Mouse (Mus musculus) kidney, postnatal 10 days (tissue): ENCODE measurements around the gene Hpgd.

Experiments
- DNase-seq: peaks from one replicate; pipeline ENCODE4 v3.0.0; 2021; ENCODE audit warnings: mixed read lengths

Hpgd gene

DNA sequence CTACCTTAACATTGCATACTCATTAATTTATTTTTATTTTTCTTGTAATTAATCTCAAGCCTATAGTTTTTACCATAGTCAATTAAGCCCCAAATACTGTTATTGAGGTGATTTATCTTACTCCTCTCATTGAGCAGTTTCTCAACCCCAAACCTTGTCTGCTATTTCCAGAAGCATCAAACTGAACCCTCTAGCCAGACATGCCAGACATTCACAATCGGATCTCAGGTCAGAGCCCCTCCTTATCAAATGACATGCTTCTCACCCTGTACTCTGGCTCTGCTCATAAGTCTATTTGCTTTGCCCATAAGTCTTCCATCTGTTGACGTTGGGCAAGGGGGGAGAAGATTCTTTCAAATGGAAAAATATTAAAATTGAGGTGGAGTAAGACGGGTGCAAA is 33.3 kb downstream of the Hpgd start:
- DNase-seq: no peak

GRCm38 (mm10) chr8:56328130-56328542 is 33.8 kb downstream of the Hpgd start:
- DNase-seq: no peak

DNA sequence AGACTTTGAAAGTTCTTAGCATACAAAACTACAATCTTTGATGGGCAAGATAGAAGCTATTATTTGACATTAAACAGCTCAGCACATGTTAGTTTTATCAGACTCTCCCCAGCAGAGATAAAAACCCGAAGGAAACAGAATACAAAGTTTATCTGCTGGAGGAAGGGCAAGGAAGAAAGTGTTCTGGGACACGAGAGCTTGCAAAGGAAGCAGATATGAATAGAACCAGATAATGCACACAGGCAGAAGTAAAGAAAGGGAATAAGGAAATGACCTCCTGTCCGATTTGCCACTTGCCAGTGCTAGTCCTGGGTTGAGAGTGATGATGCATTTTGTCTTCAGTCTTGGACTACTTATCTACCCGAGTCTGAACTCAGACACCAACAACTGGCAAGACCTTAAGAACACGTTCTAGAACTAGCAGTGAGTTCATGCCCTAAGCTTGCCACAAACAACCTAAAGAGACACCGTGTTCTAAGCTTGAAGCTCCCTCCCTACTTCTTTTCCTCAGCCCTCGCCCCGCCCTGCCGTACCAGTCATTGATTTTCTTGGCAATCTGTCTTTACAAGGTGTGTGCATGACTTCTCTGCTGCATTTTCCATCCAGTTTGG is 41.1 kb downstream of the Hpgd start:
- no peak for DNase-seq

DNA sequence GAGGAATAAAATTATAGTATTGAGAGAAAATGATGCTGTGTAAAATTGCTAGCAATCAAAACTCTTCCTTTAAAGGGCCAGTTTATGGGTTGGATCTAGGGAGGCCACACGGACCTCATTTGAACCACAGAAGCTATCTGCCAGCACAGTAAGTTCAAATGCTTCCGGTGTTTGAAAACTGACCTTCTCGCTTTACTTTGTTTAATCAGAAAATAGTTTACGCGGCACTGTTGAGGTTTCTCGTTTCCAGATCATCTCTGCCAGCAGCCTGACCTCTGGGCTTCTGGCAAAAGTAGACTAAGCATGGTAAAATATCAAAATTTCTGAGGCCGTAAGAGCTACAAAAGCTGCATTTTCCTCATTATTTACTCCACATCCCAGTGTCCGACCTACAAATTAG is 42.4 kb downstream of the Hpgd start:
- no peak for DNase-seq

GRCm38 (mm10) chr8:56343505-56343904 is 49.1 kb downstream of the Hpgd start:
- peak; percentile 6 for DNase-seq

- peak; percentile 4 for DNase-seq
These were observed 49.6 kb downstream of the Hpgd start for GRCm38 (mm10) chr8:56343940-56344339.

DNA sequence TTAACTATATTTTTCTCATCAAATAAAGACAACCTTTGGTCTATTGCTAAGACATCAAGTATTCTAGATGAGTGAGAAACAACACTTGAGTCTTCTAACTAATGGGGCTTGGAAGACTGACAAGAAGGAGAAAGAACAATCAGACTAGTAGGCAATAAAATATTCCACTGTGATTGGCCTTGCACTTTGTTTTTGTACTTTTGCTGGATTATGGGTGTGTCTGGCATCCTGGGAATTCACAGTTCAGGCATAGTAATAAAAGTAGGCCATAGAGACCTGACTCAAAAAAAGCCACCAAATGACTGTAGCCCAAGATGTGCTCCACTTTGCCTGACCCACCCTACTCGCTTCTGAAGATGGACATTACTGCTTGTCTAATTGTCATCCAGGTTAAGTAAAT is 50.0 kb downstream of the Hpgd start:
- no peak for DNase-seq

GRCm38 (mm10) chr8:56345641-56346420 is 51.4 kb downstream of the Hpgd start:
- DNase-seq: no peak

DNA sequence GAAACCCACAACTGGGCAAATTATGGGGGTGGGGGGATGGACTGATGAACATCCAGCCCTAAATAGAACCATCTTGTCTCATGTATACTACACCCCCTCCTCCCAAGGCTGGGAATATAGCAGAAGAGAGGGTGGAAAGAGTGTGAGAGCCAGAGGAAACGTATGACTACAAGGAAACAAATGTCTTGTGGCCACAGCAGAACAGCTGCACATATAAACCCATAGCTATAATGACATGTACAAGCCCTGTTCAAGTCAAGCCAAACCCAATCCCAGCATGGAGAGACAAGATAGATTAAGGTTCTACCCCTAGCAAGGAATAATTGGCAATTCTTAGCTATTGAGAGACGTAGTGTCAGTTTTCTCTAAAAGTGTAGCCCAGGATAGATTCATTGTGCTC is 68.8 kb downstream of the Hpgd start:
- DNase-seq: no peak
